Mouse (Mus musculus): ENCODE measurements around the gene Edaradd. TPM values are rescaled to one million over a fixed set of nuclear protein-coding genes. Genes with fewer than 3 reads are reported as not detected.

The Edaradd gene
- polyA plus RNA-seq, 1 experiment from 2014 or later = 0.06 TPM

- 61% methylated on average over 8 of the region's 8 CpGs for WGBS (ENCODE audit: insufficient replicate concordance)
- no peak for DNase-seq
- Histone ChIP-seq H3K4me2 (no peak overlapping the region), H3K27me3 (0 out of 2 replicates have a peak, but pooled peaks cover 4% of the 10 kb centered on the region), H3K36me3 (no peaks in the 10 kb centered on the region), H3K9me3 (replicated peaks) (no peaks in the 10 kb centered on the region), H3K27ac (no peak overlapping the region), H3K9ac (no peak overlapping the region), H3K4me1 (replicated peaks) (0 out of 2 replicates have a peak, but pooled peaks cover 8% of the 10 kb centered on the region), H3K4me3 (replicated peaks) (no peak overlapping the region)
- no peak for ATAC-seq (ENCODE audit: low read depth)
Observed at GRCm38 (mm10) chr13:12543880-12544568, 23.8 kb upstream of the Edaradd start.

- H3K27me3 ChIP-seq = 0 out of 2 replicates have a peak, but pooled peaks cover 4% of the 10 kb centered on the region
- no peak overlapping the region for H3K9ac ChIP-seq
- no peak overlapping the region for H3K27ac ChIP-seq
- H3K4me3 ChIP-seq (replicated peaks) = no peak overlapping the region
- no peaks in the 10 kb centered on the region for H3K36me3 ChIP-seq
- DNase-seq = no peak
- 0 out of 2 replicates have a peak, but pooled peaks cover 8% of the 10 kb centered on the region for H3K4me1 ChIP-seq (replicated peaks)
- H3K4me2 ChIP-seq = no peak overlapping the region
- ATAC-seq (ENCODE audit: low read depth) = no peak
- H3K9me3 ChIP-seq (replicated peaks) = no peaks in the 10 kb centered on the region
- 61% methylated on average over 5 of the region's 5 CpGs for WGBS (ENCODE audit: insufficient replicate concordance)
Observed at GRCm38 (mm10) chr13:12543246-12543645, 23.0 kb upstream of the Edaradd start.

GRCm38 (mm10) chr13:12542006-12542981 lies 22.1 kb upstream of the Edaradd start:
- 11% methylated on average over 23 of the region's 23 CpGs for WGBS (ENCODE audit: insufficient replicate concordance)
- no peak overlapping the region for H3K9ac ChIP-seq

GRCm38 (mm10) chr13:12540119-12540518 lies 19.9 kb upstream of the Edaradd start:
- Histone ChIP-seq H3K4me2 (no peak overlapping the region), H3K27me3 (0 out of 2 replicates have a peak, but pooled peaks cover 4% of the 10 kb centered on the region), H3K4me1 (replicated peaks) (0 out of 2 replicates have a peak, but pooled peaks cover 8% of the 10 kb centered on the region), H3K4me3 (replicated peaks) (no peak overlapping the region), H3K36me3 (no peaks in the 10 kb centered on the region), H3K27ac (no peak overlapping the region), H3K9ac (no peak overlapping the region), H3K9me3 (replicated peaks) (no peaks in the 10 kb centered on the region)
- ATAC-seq (ENCODE audit: low read depth) = no peak
- WGBS (ENCODE audit: insufficient replicate concordance) = 48% methylated on average over 13 of the region's 13 CpGs
- DNase-seq = no peak

More at GRCm38 (mm10) chr13:12542006-12542981, 22.1 kb upstream of the Edaradd start:
- peak; percentile 37 for DNase-seq
- Histone ChIP-seq H3K27me3 (0 out of 2 replicates have a peak, but pooled peaks cover 4% of the 10 kb centered on the region), H3K4me2 (peak overlapping the region; percentile 20; the same call in 1 of the 2 replicates), H3K27ac (no peak overlapping the region), H3K4me3 (replicated peaks) (no peak overlapping the region), H3K4me1 (replicated peaks) (0 out of 2 replicates have a peak, but pooled peaks cover 8% of the 10 kb centered on the region), H3K36me3 (no peaks in the 10 kb centered on the region), H3K9me3 (replicated peaks) (no peaks in the 10 kb centered on the region)
- peak; percentile 82 for ATAC-seq (ENCODE audit: low read depth)

GRCm38 (mm10) chr13:12539716-12540115 lies 19.5 kb upstream of the Edaradd start:
- Histone ChIP-seq H3K27me3 (0 out of 2 replicates have a peak, but pooled peaks cover 4% of the 10 kb centered on the region), H3K27ac (no peak overlapping the region), H3K9me3 (replicated peaks) (no peaks in the 10 kb centered on the region), H3K9ac (no peak overlapping the region), H3K36me3 (no peaks in the 10 kb centered on the region), H3K4me2 (no peak overlapping the region), H3K4me1 (replicated peaks) (0 out of 2 replicates have a peak, but pooled peaks cover 8% of the 10 kb centered on the region), H3K4me3 (replicated peaks) (no peak overlapping the region)
- WGBS (ENCODE audit: insufficient replicate concordance) = 47% methylated on average over 11 of the region's 11 CpGs
- DNase-seq = no peak
- ATAC-seq (ENCODE audit: low read depth) = no peak

- no peak for ATAC-seq (ENCODE audit: low read depth)
- Histone ChIP-seq H3K36me3 (no peaks in the 10 kb centered on the region), H3K27me3 (0 out of 2 replicates have a peak, but pooled peaks cover 4% of the 10 kb centered on the region), H3K27ac (no peak overlapping the region), H3K9me3 (replicated peaks) (no peaks in the 10 kb centered on the region), H3K4me3 (replicated peaks) (no peak overlapping the region), H3K4me1 (replicated peaks) (0 out of 2 replicates have a peak, but pooled peaks cover 8% of the 10 kb centered on the region), H3K9ac (no peak overlapping the region), H3K4me2 (no peak overlapping the region)
- peak; percentile 9 for DNase-seq
- 49% methylated on average over 6 of the region's 6 CpGs for WGBS (ENCODE audit: insufficient replicate concordance)
Observed at GRCm38 (mm10) chr13:12537971-12538370, 17.7 kb upstream of the Edaradd start.

- no peak overlapping the region for H3K27ac ChIP-seq
- no peak overlapping the region for H3K4me2 ChIP-seq
- no peaks in the 10 kb centered on the region for H3K27me3 ChIP-seq
- H3K9me3 ChIP-seq (replicated peaks) = no peaks in the 10 kb centered on the region
- no peak for ATAC-seq (ENCODE audit: low read depth)
- H3K4me3 ChIP-seq (replicated peaks) = no peak overlapping the region
- H3K9ac ChIP-seq = no peak overlapping the region
- no peaks in the 10 kb centered on the region for H3K36me3 ChIP-seq
- no peaks in the 10 kb centered on the region for H3K4me1 ChIP-seq (replicated peaks)
- 57% methylated on average over 3 of the region's 3 CpGs for WGBS (ENCODE audit: insufficient replicate concordance)
- no peak for DNase-seq
Observed at GRCm38 (mm10) chr13:12534628-12535027, 14.4 kb upstream of the Edaradd start.

GRCm38 (mm10) chr13:12525678-12526077 lies 5.4 kb upstream of the Edaradd start:
- Histone ChIP-seq H3K27ac (no peak overlapping the region), H3K4me2 (no peak overlapping the region), H3K4me1 (replicated peaks) (0 out of 2 replicates have a peak, but pooled peaks cover 7% of the 10 kb centered on the region), H3K9ac (no peak overlapping the region), H3K36me3 (no peaks in the 10 kb centered on the region), H3K27me3 (peaks cover 9% of the 10 kb centered on the region), H3K4me3 (replicated peaks) (no peak overlapping the region), H3K9me3 (replicated peaks) (no peaks in the 10 kb centered on the region)
- ATAC-seq (ENCODE audit: low read depth) (no peak), DNase-seq (no peak)
- 55% methylated on average over 4 of the region's 4 CpGs for WGBS (ENCODE audit: insufficient replicate concordance)

- Histone ChIP-seq H3K27me3 (peaks cover 39% of the 10 kb centered on the region), H3K4me1 (replicated peaks) (0 out of 2 replicates have a peak, but pooled peaks cover 4% of the 10 kb centered on the region), H3K27ac (no peak overlapping the region), H3K9me3 (replicated peaks) (no peaks in the 10 kb centered on the region), H3K9ac (no peak overlapping the region), H3K36me3 (no peaks in the 10 kb centered on the region), H3K4me2 (no peak overlapping the region), H3K4me3 (replicated peaks) (no peak overlapping the region)
- DNase-seq (no peak), ATAC-seq (ENCODE audit: low read depth) (no peak)
Observed at GRCm38 (mm10) chr13:12522346-12522745, 2.1 kb upstream of the Edaradd start.

GRCm38 (mm10) chr13:12519371-12519770 lies 867 bp downstream of the Edaradd start:
- peak overlapping the region; percentile 51 for H3K4me3 ChIP-seq (replicated peaks)
- H3K4me2 ChIP-seq = peak overlapping the region; percentile 66
- H3K36me3 ChIP-seq = no peaks in the 10 kb centered on the region
- no peak for ATAC-seq (ENCODE audit: low read depth)
- H3K9ac ChIP-seq = no peak overlapping the region
- H3K4me1 ChIP-seq (replicated peaks) = 0 out of 2 replicates have a peak, but pooled peaks cover 4% of the 10 kb centered on the region
- 8% methylated on average over 18 of the region's 18 CpGs for WGBS (ENCODE audit: insufficient replicate concordance)
- no peak overlapping the region for H3K27ac ChIP-seq
- H3K9me3 ChIP-seq (replicated peaks) = no peaks in the 10 kb centered on the region
- DNase-seq = no peak
- peaks cover 41% of the 10 kb centered on the region for H3K27me3 ChIP-seq
